Mouse (Mus musculus): ENCODE results near the gene Rhox3g.
"Not testable (repeated sequence)": the region's sequence is repeated elsewhere in the genome, so short reads cannot be mapped to it uniquely, and the experiment has no call there.

DNA sequence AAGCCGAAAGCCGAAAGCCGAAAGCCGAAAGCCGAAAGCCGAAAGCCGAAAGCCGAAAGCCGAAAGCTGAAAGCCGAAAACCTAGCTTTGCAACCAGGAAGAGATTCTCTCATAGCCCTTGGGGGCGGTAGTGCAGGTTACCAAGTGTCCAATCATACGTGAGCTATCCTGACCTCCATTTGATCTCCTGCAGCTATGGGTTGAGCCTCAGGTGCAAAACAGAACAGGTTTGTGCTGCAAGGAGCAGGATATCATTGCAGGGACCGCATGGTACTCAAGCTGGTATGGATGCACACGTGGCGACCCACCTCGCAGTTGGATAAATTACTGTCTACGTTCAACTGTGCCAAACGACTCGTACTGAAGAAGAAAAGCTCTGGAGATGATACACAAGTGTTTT lies 20.8 kb downstream of the Rhox3g start, which contains the start of gene Rhox4f:
- TF ChIP-seq CTCF (IDR thresholded peaks at IDR 0.05; ENCODE audit: low read depth, low read length); POLR2A (IDR thresholded peaks at IDR 0.05; ENCODE audit: extremely low read depth, insufficient read depth, low read length): not testable (repeated sequence)
